Mouse (Mus musculus) gastrocnemius, postnatal 14 days (tissue): ENCODE measurements at regions not wholly inside any gene's neighbourhood (a gene's known extent, or its start where the extent isn't known, plus 50 kb on each side); places are given as distances from the start of the nearest gene placed in this dataset.
"Not testable (repeated sequence)": the region's sequence is repeated elsewhere in the genome, so short reads cannot be mapped to it uniquely, and the experiment has no call there.

ENCODE experiments used
- DNase-seq: peaks from one replicate; pipeline ENCODE4 v3.0.0; 2021; ENCODE audit warnings: mixed read lengths
- intact Hi-C: fragments of 180-260 bp; cut with DNase I; formaldehyde crosslinking; loops from one replicate; pipeline ENCODE4 v1.15.1; 2025; ENCODE audit warnings: low total_unique reads

GRCm38 (mm10) chr4:55271965-55272630, 77.7 kb upstream of the Rad23b start:
- DNase-seq: no peak
- intact Hi-C loops: no loop called here

GRCm38 (mm10) chr4:55276300-55276952, 73.4 kb upstream of the Rad23b start:
- intact Hi-C loops: no loop called here
- DNase-seq: no peak

GRCm38 (mm10) chr4:55279351-55279750, 70.5 kb upstream of the Rad23b start:
- intact Hi-C loops: not testable (repeated sequence)

DNA sequence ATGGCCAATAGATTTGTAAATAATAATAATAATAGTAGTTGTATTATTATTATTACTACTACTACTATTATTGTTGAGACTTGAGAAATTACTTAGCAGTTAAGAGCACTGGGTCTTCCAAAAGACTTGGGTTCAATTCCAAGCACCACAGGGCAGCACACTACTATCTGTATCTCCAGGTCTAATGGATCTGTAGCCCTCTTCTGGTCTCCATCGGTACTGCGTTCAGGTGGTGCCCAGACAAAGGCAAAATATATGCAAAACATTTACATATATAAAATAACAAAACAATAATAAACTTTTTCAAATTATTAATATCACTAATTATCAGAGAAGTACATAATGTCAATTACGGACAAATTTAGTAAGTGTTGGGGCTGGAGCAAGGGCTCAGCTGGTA, 69.1 kb upstream of the Rad23b start:
- DNase-seq: no peak
- intact Hi-C loops: no loop called here

More at GRCm38 (mm10) chr4:55279351-55279750, 70.5 kb upstream of the Rad23b start:
- not testable (repeated sequence) for DNase-seq

GRCm38 (mm10) chr4:55281486-55282096, 68.3 kb upstream of the Rad23b start:
- no peak for DNase-seq
- intact Hi-C loops: no loop called here

- intact Hi-C loops: no loop called here
- no peak for DNase-seq
Measured at GRCm38 (mm10) chr4:55282474-55282873, 67.4 kb upstream of the Rad23b start.

GRCm38 (mm10) chr4:55284722-55285225, 65.1 kb upstream of the Rad23b start:
- intact Hi-C loops: no loop called here
- DNase-seq: no peak

DNA sequence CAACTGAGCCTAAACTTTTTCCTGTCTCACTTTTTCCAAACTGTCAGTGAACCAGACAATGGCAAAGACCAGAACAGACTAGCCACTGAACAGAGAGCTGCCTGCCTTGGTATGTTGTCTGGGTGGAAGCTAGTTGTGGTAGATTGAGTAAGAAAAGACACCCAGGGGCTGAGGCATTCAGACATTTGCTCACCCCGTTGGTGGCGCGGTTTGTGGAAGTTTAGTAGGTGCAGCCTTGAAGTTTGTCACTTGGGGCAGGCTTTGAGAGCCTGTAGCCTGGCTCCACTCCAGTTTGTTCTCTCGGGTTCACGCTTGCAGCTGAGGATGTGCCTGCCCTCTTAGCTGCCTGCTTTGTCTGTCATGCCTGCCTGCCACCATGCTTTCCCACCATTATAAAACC, 64.2 kb upstream of the Rad23b start:
- intact Hi-C loops: no loop called here
- DNase-seq: peak; percentile 18

- no peak for DNase-seq
- intact Hi-C loops: no loop called here
Measured at GRCm38 (mm10) chr4:55288456-55288855, 61.4 kb upstream of the Rad23b start.

- intact Hi-C loops: no loop called here
- DNase-seq: no peak
Measured at GRCm38 (mm10) chr4:55292277-55292676, 57.6 kb upstream of the Rad23b start.

DNA sequence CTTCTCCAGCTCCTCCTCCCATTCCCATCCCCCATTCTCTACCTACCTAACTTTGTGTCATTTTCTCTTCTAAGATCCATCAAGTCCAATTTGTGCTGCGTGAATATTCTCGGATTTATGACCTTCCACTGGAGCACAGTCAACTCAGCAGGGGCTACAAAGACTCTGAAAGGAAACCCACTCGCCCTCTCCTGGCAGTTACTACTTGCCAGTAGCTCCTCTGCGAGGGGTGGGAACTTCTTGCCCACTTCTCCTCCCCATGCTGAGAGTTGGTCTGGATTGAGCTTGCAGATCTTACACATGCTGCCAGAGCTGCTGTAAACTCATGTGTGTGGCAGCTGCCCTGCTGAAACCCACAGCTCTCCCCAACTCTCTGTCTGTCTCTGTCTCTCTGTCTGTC, 57.1 kb upstream of the Rad23b start:
- intact Hi-C loops: no loop called here
- DNase-seq: no peak

GRCm38 (mm10) chr4:55293347-55294079, 56.3 kb upstream of the Rad23b start:
- DNase-seq: no peak
- intact Hi-C loops: no loop called here

- intact Hi-C loops: no loop called here
- DNase-seq: peak; percentile 34
Measured at GRCm38 (mm10) chr4:55294255-55294687, 55.6 kb upstream of the Rad23b start.

DNA sequence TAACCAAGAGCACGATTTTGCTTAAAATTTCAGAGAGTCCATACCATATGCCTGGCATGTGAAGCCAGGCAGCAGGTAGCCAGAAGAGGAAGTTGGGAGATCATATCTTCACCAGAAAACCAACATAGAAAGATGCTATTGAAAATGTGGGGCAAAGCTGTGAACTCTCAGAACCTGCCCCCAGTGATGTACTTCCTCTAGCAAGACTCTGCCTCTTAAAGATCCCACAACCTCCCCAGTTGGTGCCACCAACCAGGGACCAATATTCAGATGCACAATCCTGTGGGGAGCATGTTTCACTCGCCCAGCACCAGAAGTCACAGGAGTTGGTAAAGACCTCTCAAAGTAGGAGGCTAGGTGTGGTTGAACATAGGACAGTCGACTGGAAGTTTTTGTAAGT, 52.0 kb upstream of the Rad23b start:
- DNase-seq: no peak
- intact Hi-C loops: no loop called here
